Mouse (Mus musculus) forebrain, embryonic 11.5 days (tissue): ENCODE results near the gene Fdx1. TPM values are rescaled to one million over a fixed set of nuclear protein-coding genes. Genes with fewer than 3 reads are reported as not detected.

Experiments used
- ATAC-seq: fragments of 200-750 bp; cut with Nextera tagmentation; replicated peaks from 2 replicates; pipeline ENCODE4 v1.8.0; 2017; ENCODE audit warnings: moderate TSS enrichment; ENCODE audit not compliant: low FRiP score
- DNase-seq: peaks from one replicate; pipeline ENCODE4 v3.0.0-alpha.2; 2017; ENCODE audit warnings: low spot score
- H3K27ac ChIP-seq: fragments of 300-500 bp; sonication (generic); 2 replicates; pipeline ENCODE4 v1.5.1; 2014; ENCODE audit warnings: low read depth, low read length
- H3K27me3 ChIP-seq: fragments of 300-500 bp; sonication (generic); 2 replicates; pipeline ENCODE4 v1.6.1; 2014; ENCODE audit warnings: mild to moderate bottlenecking, low read length, mixed read lengths; ENCODE audit not compliant: control insufficient read depth, insufficient read depth
- H3K36me3 ChIP-seq: fragments of 300-500 bp; sonication (generic); 2 replicates; pipeline ENCODE4 v1.6.1; 2014; ENCODE audit warnings: mild to moderate bottlenecking, low read length, moderate library complexity, mixed read lengths; ENCODE audit not compliant: control insufficient read depth, insufficient read depth
- H3K4me1 ChIP-seq: fragments of 300-500 bp; sonication (generic); replicated peaks from 2 replicates; pipeline ENCODE4 v1.6.1; 2014; ENCODE audit warnings: low read length, mixed read lengths; ENCODE audit not compliant: control insufficient read depth, insufficient read depth
- H3K4me2 ChIP-seq: fragments of 300-500 bp; sonication (generic); 2 replicates; pipeline ENCODE4 v1.6.1; 2014; ENCODE audit warnings: low read depth, mild to moderate bottlenecking, low read length, moderate library complexity, mixed read lengths; ENCODE audit not compliant: severe bottlenecking
- H3K4me3 ChIP-seq: fragments of 300-500 bp; sonication (generic); 2 replicates; pipeline ENCODE4 v1.5.1; 2014; ENCODE audit warnings: low read depth, low read length
- H3K9ac ChIP-seq: fragments of 300-500 bp; sonication (generic); 2 replicates; pipeline ENCODE4 v1.6.1; 2014; ENCODE audit warnings: low read length
- H3K9me3 ChIP-seq: fragments of 300-500 bp; sonication (generic); 2 replicates; pipeline ENCODE4 v1.6.1; 2016; ENCODE audit warnings: low read length, mixed read lengths; ENCODE audit not compliant: control insufficient read depth
- WGBS: fragments of 180-500 bp; shearing (Covaris S2); extraction: QIAGEN DNeasy Blood & Tissue Kit; methylation state at CpG from one replicate; pipeline ENCODE4 v1.1.7; 2014; 5-methylcytosine and 5-hydroxymethylcytosine counted together
- polyA plus RNA-seq: library from polyadenylated mRNA; unstranded; fragments of >200 nt; fragmentation: Nextera tagmentation; extraction: Ambion mirVana; gene quantifications from 2 replicates; pipeline ENCODE4 v1.2.1, GENCODE M21; 2014

The Fdx1 gene
- polyA plus RNA-seq, 1 experiment from 2014 or later = 50.1 TPM

DNA sequence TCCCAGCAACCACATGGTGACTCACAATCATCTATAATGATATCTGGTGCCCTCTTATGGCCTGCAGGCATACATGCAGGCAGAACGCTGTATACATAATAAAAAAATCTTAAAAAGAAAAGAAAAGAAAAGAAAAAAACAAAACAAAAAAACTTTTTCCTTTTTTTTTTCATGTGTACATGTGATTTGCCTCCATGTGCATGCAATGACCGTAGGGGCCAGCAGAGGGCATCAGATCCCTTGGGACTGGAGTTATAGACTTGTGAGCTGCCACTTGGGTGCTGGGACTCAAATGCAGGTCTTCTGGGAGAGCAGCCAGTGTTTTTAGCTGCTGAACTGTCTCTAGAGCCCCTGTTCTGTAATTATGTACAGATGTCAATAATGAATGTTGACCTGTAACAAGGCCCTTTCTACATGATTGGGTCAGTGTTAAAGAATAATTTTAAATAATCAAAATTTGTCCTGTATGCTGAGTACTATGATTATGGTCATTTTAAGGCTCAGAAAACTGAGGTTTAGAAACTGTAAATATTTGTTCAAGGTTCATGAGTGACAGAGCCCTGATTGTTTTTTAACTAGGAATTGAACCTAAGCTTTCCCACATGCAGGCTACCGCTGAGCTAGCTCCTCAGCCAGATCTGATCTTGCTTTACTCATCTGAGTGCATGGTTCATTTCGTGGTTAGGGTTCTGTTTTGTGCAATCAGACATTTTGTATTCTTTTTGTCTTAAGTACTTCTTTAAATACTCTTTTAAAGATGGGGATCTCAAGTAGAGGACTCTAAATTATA, 30.3 kb upstream of the Fdx1 start:
- Histone ChIP-seq H3K36me3 (no peaks in the 10 kb centered on the region), H3K9me3 (no peaks in the 10 kb centered on the region), H3K4me1 (no peaks in the 10 kb centered on the region), H3K4me2 (no peak overlapping the region), H3K9ac (no peak overlapping the region), H3K27ac (no peak overlapping the region), H3K27me3 (no peaks in the 10 kb centered on the region), H3K4me3 (no peak overlapping the region)
- DNase-seq (no peak), ATAC-seq (no peak)
- 76% methylated on average over 4 of the region's 4 CpGs for WGBS

DNA sequence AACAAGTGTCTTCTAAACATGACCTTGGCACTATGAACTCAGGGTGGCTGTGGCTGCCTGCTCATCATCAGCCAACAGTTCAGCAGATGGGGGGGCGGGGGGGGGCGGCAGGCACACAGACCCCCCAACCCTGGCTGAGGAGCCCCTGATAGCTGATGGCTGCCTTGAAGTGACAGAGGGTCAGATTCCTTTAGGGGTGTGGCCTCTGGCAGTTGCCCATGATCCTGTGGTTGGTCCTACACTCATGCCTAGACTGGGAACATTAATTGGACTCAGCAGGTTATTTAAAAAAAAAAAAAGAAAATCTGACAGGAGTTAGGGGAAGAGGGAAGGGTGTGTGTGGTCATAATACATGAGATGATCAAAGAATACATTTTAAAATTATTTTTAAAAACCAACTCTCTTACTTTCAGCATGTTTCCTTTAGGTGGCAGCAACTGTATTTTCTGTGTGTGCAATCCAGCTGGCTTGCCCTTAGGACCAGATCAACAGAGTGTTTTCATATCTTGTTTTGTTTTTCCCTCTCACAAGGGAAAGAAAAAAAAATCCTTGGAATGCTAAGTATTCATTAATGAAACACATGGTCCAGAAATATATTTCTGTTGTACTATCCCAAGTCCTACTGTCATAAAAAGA, 28.0 kb upstream of the Fdx1 start:
- no peak overlapping the region for H3K9ac ChIP-seq
- DNase-seq (no peak), ATAC-seq (no peak)
- H3K36me3 ChIP-seq = no peaks in the 10 kb centered on the region
- WGBS = 46% methylated on average over 2 of the region's 2 CpGs
- no peaks in the 10 kb centered on the region for H3K4me1 ChIP-seq
- no peaks in the 10 kb centered on the region for H3K9me3 ChIP-seq
- H3K27me3 ChIP-seq = no peaks in the 10 kb centered on the region
- H3K4me2 ChIP-seq = no peak overlapping the region
- no peak overlapping the region for H3K4me3 ChIP-seq
- H3K27ac ChIP-seq = no peak overlapping the region

DNA sequence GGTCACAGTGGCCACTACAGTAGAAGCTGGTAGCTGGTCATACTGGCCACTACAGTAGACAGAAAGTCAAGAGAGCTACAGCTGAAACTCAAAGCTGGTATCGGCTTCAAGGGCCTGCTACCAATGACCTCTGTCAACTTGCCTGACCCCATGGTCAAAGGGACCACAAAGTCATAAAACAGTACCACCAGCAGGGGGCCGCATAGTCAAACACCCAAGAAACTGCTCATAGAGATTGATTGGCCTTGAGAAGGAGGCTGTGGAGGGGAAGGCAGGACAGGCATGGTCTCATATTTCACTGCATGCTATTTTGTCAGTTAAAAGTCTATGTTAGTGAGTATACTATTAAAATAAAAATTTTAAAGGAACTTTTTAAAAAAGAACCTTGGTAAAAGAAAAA, 27.5 kb upstream of the Fdx1 start:
- Histone ChIP-seq H3K27me3 (no peaks in the 10 kb centered on the region), H3K9me3 (no peaks in the 10 kb centered on the region), H3K4me3 (no peak overlapping the region), H3K36me3 (no peaks in the 10 kb centered on the region), H3K4me1 (no peaks in the 10 kb centered on the region), H3K27ac (no peak overlapping the region), H3K9ac (no peak overlapping the region), H3K4me2 (no peak overlapping the region)
- ATAC-seq (no peak), DNase-seq (peak; percentile 60)
- 53% methylated on average over 2 of the region's 2 CpGs for WGBS

DNA sequence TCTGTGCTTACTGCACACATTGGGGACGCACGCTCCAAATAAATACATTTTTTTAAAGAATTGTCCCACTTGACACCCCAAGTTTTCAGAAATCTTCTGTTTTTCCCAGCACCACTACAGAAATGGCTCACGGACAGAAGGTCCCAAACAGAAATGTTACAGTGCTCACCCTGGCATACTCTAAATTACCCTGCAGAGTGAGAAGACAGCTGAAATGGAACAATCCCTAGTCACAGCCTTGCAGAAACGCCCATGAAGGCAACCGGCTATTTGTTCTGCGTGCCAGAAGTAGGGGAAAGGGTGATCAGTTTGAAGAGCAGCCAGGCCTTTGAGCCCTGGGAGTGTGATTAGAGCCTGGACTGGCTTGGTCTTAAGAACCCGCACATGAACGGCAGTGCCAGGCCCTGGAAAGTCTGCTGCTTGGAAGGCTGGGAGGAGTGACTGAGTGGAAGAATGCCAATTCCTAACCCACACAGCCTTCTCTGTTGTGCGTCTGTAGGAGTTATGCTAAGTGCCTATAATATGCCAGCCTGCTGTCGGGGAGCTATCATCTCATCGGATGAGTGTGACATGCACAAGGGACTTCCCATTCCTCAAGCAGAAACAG, 22.2 kb upstream of the Fdx1 start:
- ATAC-seq = no peak
- Histone ChIP-seq H3K4me1 (no peaks in the 10 kb centered on the region), H3K4me2 (no peak overlapping the region), H3K9ac (no peak overlapping the region), H3K9me3 (no peaks in the 10 kb centered on the region), H3K4me3 (no peak overlapping the region), H3K27ac (no peak overlapping the region), H3K27me3 (no peaks in the 10 kb centered on the region), H3K36me3 (no peaks in the 10 kb centered on the region)
- 85% methylated on average over 11 of the region's 11 CpGs for WGBS
- DNase-seq = no peak

DNA sequence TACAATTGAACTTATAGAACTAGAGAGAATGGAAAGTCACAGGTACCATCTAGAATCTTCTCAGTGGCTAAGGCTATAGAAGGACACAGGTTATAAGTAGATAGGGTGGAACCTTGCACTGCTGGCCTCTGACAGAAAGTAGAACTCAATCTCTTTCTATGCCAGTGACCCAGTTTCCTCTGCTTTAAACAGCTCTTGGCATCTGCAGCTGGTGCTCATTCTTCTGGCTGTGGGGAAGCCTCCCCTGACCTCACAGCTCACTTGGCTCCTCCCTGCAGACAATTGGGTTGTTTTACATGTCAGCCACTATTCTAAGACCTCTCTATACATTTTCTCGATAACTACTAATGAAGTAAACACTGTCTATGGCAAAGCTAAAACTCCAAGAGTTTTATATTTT, 17.8 kb upstream of the Fdx1 start:
- Histone ChIP-seq H3K4me1 (no peaks in the 10 kb centered on the region), H3K27ac (no peak overlapping the region), H3K4me2 (no peak overlapping the region), H3K9ac (no peak overlapping the region), H3K36me3 (no peaks in the 10 kb centered on the region), H3K4me3 (no peak overlapping the region), H3K9me3 (no peaks in the 10 kb centered on the region), H3K27me3 (no peaks in the 10 kb centered on the region)
- 89% methylated on average over 1 of the region's 1 CpGs for WGBS
- ATAC-seq (no peak), DNase-seq (no peak)

DNA sequence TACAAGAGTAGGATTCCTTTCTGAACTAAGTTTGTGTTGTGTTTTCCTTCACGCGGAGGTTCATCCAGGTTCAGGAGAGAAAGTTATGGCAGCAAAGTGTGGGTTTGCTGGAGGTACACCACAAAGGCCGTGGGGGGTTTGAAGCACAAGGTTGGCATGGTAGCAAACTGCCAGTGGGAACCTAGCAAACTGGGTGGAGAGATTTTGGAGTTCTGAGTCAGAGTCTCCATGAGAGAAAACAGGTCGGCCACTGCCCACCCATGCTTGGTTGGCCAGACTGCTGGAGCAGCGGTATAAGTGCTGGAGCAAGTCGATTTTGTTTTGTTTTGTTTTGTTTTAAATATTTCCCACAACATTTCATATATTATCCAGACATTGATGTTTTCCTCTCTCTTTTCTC, 15.9 kb upstream of the Fdx1 start:
- H3K4me3 ChIP-seq = no peak overlapping the region
- H3K4me2 ChIP-seq = no peak overlapping the region
- H3K9ac ChIP-seq = no peak overlapping the region
- H3K27ac ChIP-seq = no peak overlapping the region
- 92% methylated on average over 6 of the region's 6 CpGs for WGBS
- H3K9me3 ChIP-seq = no peaks in the 10 kb centered on the region
- no peaks in the 10 kb centered on the region for H3K27me3 ChIP-seq
- H3K36me3 ChIP-seq = no peaks in the 10 kb centered on the region
- DNase-seq (no peak), ATAC-seq (no peak)
- no peaks in the 10 kb centered on the region for H3K4me1 ChIP-seq

DNA sequence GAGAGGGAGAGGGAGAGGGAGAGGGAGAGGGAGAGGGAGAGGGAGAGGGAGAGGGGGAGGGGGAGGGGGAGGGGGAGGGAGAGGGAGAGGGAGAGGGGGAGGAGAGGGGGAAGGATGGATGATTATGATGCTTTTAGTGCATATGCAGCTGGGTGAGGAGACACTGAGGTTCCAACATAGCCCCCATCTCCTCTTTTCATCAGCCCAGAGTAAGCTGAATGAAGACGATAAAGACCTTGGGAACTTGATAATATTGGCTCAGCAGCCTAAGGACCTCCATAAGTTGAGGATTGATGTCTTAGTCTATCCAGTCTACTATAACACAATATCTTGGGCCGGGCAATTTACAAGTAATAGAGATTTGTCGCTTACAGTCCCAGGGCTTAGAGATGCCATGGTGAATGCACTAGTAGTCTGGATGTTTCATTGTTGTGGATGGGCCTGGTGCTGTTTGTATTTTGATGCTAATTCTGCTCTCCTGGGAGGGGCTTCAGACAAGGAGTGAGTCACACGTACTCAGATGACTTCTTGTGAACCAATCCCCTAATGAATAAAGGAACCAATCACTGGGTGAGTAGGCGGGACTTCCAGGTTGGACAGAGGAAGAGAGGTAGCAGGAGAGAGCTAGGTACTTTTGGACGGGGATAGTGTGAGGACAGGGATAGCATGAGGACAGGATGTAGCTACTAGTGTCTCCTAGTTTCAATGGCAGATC, 15.3 kb upstream of the Fdx1 start:
- Histone ChIP-seq H3K27ac (no peak overlapping the region), H3K4me1 (no peaks in the 10 kb centered on the region), H3K4me3 (no peak overlapping the region), H3K27me3 (no peaks in the 10 kb centered on the region), H3K9ac (no peak overlapping the region), H3K36me3 (no peaks in the 10 kb centered on the region), H3K4me2 (no peak overlapping the region), H3K9me3 (no peaks in the 10 kb centered on the region)
- no peak for DNase-seq
- 87% methylated on average over 6 of the region's 6 CpGs for WGBS
- no peak for ATAC-seq

DNA sequence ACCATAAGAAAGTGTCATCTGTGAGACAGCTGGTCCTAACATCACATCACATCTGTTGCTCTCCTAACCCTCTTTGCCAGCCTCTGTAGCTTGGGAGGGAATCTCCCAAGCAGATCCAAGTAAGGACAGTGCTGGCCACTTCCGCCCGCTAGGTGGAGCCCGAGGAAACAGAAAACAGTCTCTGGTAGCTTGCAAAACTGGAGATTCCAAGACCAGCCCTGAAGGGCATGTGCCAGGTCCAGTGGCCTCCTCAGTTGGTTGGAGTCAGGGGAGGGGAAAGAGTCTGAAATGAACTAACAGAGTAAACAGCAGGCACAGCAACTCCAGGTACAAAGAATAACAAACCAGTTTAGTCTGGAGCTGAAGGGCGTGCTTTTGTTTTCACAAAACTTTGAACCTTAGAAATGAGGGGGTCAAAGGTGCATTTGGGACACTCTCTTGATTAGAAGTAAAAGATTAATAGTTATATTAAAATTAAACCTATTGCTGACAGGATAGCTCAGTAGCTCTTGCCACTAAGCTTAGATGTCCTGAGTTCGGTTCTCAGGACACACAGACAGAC, 14.2 kb upstream of the Fdx1 start:
- Histone ChIP-seq H3K9ac (no peak overlapping the region), H3K27ac (no peak overlapping the region), H3K4me2 (no peak overlapping the region), H3K4me1 (no peaks in the 10 kb centered on the region), H3K9me3 (no peaks in the 10 kb centered on the region), H3K4me3 (no peak overlapping the region), H3K36me3 (no peaks in the 10 kb centered on the region), H3K27me3 (no peaks in the 10 kb centered on the region)
- WGBS = 48% methylated on average over 5 of the region's 5 CpGs
- DNase-seq (peak; percentile 86), ATAC-seq (peak; percentile 75)
